Mouse (Mus musculus) hindbrain, embryonic 12.5 days (tissue): Measurements from ENCODE around the gene Mrpl3. TPM values are rescaled to one million over a fixed set of nuclear protein-coding genes. Genes with fewer than 3 reads are reported as not detected.
"Not testable (repeated sequence)": the region's sequence is repeated elsewhere in the genome, so short reads cannot be mapped to it uniquely, and the experiment has no call there.

ENCODE experiments used
- ATAC-seq: fragments of 200-750 bp; cut with Nextera tagmentation; 2 replicates; pipeline ENCODE4 v1.8.0; 2017; ENCODE audit warnings: moderate TSS enrichment; ENCODE audit not compliant: low FRiP score
- H3K27ac ChIP-seq: fragments of 300-500 bp; sonication (generic); 2 replicates; pipeline ENCODE4 v1.5.1; 2016; ENCODE audit warnings: mild to moderate bottlenecking
- H3K27me3 ChIP-seq: fragments of 300-500 bp; sonication (generic); 2 replicates; pipeline ENCODE4 v1.6.1; 2016; ENCODE audit warnings: mild to moderate bottlenecking
- H3K36me3 ChIP-seq: fragments of 300-500 bp; sonication (generic); 2 replicates; pipeline ENCODE4 v1.6.1; 2016; ENCODE audit warnings: mild to moderate bottlenecking
- H3K4me1 ChIP-seq: fragments of 300-500 bp; sonication (generic); 2 replicates; pipeline ENCODE4 v1.6.1; 2016
- H3K4me2 ChIP-seq: fragments of 300-500 bp; sonication (generic); replicated peaks from 2 replicates; pipeline ENCODE4 v1.6.1; 2016; ENCODE audit warnings: mild to moderate bottlenecking
- H3K4me3 ChIP-seq: fragments of 300-500 bp; sonication (generic); 2 replicates; pipeline ENCODE4 v1.5.1; 2016; ENCODE audit warnings: mild to moderate bottlenecking
- H3K9ac ChIP-seq: fragments of 300-500 bp; sonication (generic); 2 replicates; pipeline ENCODE4 v1.6.1; 2016; ENCODE audit warnings: mild to moderate bottlenecking, moderate library complexity
- H3K9me3 ChIP-seq: fragments of 300-500 bp; sonication (generic); replicated peaks from 2 replicates; pipeline ENCODE4 v1.6.1; 2016; ENCODE audit warnings: mild to moderate bottlenecking
- WGBS: fragments of 180-500 bp; shearing (Covaris S2); methylation state at CpG from one replicate; pipeline ENCODE4 v1.1.7; 2016; 5-methylcytosine and 5-hydroxymethylcytosine counted together
- polyA plus RNA-seq: library from polyadenylated mRNA; unstranded; fragments of >200 nt; fragmentation: Nextera tagmentation; extraction: Ambion mirVana; gene quantifications from 2 replicates; pipeline ENCODE4 v1.2.1, GENCODE M21; 2016

Mrpl3 gene
- polyA plus RNA-seq, 1 experiment from 2014 or later: 102 TPM

- ATAC-seq: no peak
- WGBS: 77% methylated on average over 4 of the region's 4 CpGs
- Histone ChIP-seq H3K36me3 (peaks cover 62% of the 10 kb centered on the region), H3K9me3 (no peaks in the 10 kb centered on the region), H3K27ac (no peak overlapping the region), H3K4me3 (no peak overlapping the region), H3K4me1 (no peaks in the 10 kb centered on the region), H3K27me3 (no peaks in the 10 kb centered on the region), H3K4me2 (no peak overlapping the region), H3K9ac (no peak overlapping the region)
These were observed 20.1 kb downstream of the Mrpl3 start for GRCm38 (mm10) chr9:105072991-105073748.

- Histone ChIP-seq H3K9me3 (no peaks in the 10 kb centered on the region), H3K36me3 (peaks cover 67% of the 10 kb centered on the region), H3K4me3 (no peak overlapping the region), H3K27me3 (no peaks in the 10 kb centered on the region), H3K4me1 (no peaks in the 10 kb centered on the region), H3K9ac (no peak overlapping the region), H3K4me2 (no peak overlapping the region), H3K27ac (no peak overlapping the region)
- no peak for ATAC-seq
- 90% methylated on average over 8 of the region's 8 CpGs for WGBS
These were observed 21.8 kb downstream of the Mrpl3 start for GRCm38 (mm10) chr9:105074851-105075250.

- Histone ChIP-seq H3K4me2 (no peak overlapping the region), H3K27ac (no peak overlapping the region), H3K9me3 (no peaks in the 10 kb centered on the region), H3K27me3 (no peaks in the 10 kb centered on the region), H3K4me3 (no peak overlapping the region), H3K36me3 (peaks cover 57% of the 10 kb centered on the region), H3K9ac (no peak overlapping the region), H3K4me1 (no peaks in the 10 kb centered on the region)
- no peak for ATAC-seq
- 95% methylated on average over 13 of the region's 13 CpGs for WGBS
These were observed 23.9 kb downstream of the Mrpl3 start for GRCm38 (mm10) chr9:105076756-105077424.

- ATAC-seq: no peak
- Histone ChIP-seq H3K9me3 (no peaks in the 10 kb centered on the region), H3K4me1 (no peaks in the 10 kb centered on the region), H3K27ac (no peak overlapping the region), H3K36me3 (peaks cover 43% of the 10 kb centered on the region), H3K9ac (no peak overlapping the region), H3K27me3 (no peaks in the 10 kb centered on the region), H3K4me3 (no peak overlapping the region), H3K4me2 (no peak overlapping the region)
- 93% methylated on average over 4 of the region's 4 CpGs for whole genome bisulfite sequencing
These were observed 25.4 kb downstream of the Mrpl3 start for GRCm38 (mm10) chr9:105078460-105078859.

- no peaks in the 10 kb centered on the region for H3K27me3 ChIP-seq
- H3K4me2 ChIP-seq: no peak overlapping the region
- 91% methylated on average over 3 of the region's 3 CpGs for WGBS
- no peak for ATAC-seq
- H3K9ac ChIP-seq: no peak overlapping the region
- no peak overlapping the region for H3K4me3 ChIP-seq
- no peaks in the 10 kb centered on the region for H3K4me1 ChIP-seq
- peaks cover 28% of the 10 kb centered on the region for H3K36me3 ChIP-seq
- no peak overlapping the region for H3K27ac ChIP-seq
- no peaks in the 10 kb centered on the region for H3K9me3 ChIP-seq
These were observed 27.2 kb downstream of the Mrpl3 start for GRCm38 (mm10) chr9:105080246-105080645.

GRCm38 (mm10) chr9:105100807-105101570 lies 48.0 kb downstream of the Mrpl3 start:
- ATAC-seq: no peak

GRCm38 (mm10) chr9:105101911-105102310 lies 48.9 kb downstream of the Mrpl3 start:
- H3K4me2 ChIP-seq: no peak overlapping the region
- 59% methylated on average over 1 of the region's 1 CpGs for WGBS
- no peak overlapping the region for H3K4me3 ChIP-seq
- H3K9ac ChIP-seq: no peak overlapping the region
- no peaks in the 10 kb centered on the region for H3K27me3 ChIP-seq
- H3K4me1 ChIP-seq: no peaks in the 10 kb centered on the region
- no peaks in the 10 kb centered on the region for H3K36me3 ChIP-seq
- no peaks in the 10 kb centered on the region for H3K9me3 ChIP-seq
- no peak overlapping the region for H3K27ac ChIP-seq
- ATAC-seq: no peak

More at GRCm38 (mm10) chr9:105100807-105101570, 48.0 kb downstream of the Mrpl3 start:
- Histone ChIP-seq H3K4me1 (no peaks in the 10 kb centered on the region), H3K9me3 (no peaks in the 10 kb centered on the region), H3K27ac (no peak overlapping the region), H3K9ac (no peak overlapping the region), H3K27me3 (no peaks in the 10 kb centered on the region), H3K36me3 (no peaks in the 10 kb centered on the region), H3K4me3 (no peak overlapping the region), H3K4me2 (no peak overlapping the region)
- 65% methylated on average over 15 of the region's 15 CpGs for WGBS

- Histone ChIP-seq H3K4me2 (no peak overlapping the region), H3K27ac (no peak overlapping the region), H3K4me3 (no peak overlapping the region), H3K4me1 (no peaks in the 10 kb centered on the region), H3K9me3 (no peaks in the 10 kb centered on the region), H3K27me3 (no peaks in the 10 kb centered on the region), H3K9ac (no peak overlapping the region), H3K36me3 (no peaks in the 10 kb centered on the region)
- 87% methylated on average over 5 of the region's 5 CpGs for WGBS
- no peak for ATAC-seq
These were observed 50.9 kb downstream of the Mrpl3 start for GRCm38 (mm10) chr9:105103893-105104292.

GRCm38 (mm10) chr9:105125206-105125605 lies 72.2 kb downstream of the Mrpl3 start:
- H3K27ac ChIP-seq, ATAC-seq, H3K4me1 ChIP-seq, H3K9ac ChIP-seq, H3K27me3 ChIP-seq, H3K4me3 ChIP-seq, H3K4me2 ChIP-seq, H3K36me3 ChIP-seq, H3K9me3 ChIP-seq: not testable (repeated sequence)
- WGBS: 66% methylated on average over 3 of the region's 3 CpGs

Other genes starting within 250 kb of the Mrpl3 start
- gene Nudt16, start 78.6 kb downstream of the Mrpl3 start, polyA plus RNA-seq: 15.9 and 18.0 TPM in 2 replicates
- gene 1700080E11Rik, start 91.9 kb downstream of the Mrpl3 start, polyA plus RNA-seq: not detected in 2 replicates